Mouse (Mus musculus): Measurements from ENCODE around the gene Rtn1.

DNA sequence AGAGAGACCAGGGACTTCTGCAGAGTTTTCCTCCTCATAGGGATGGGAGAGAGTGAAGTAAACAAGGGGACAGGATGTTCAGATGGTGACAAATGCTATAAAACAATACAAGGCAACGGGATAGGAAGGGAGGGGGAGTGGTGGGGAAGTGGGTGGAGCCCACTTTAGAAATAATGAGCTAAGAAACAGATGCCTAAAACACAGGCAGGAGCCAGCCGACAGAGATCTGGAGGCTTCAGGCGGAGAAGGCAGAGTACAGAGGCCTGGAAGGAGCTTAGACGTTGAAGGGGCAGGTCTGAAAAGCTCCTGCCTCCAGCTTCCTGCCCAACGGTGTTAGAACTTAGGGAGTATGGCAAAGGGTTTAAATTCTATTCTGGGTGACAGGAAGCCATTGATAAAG is 195.3 kb downstream of the Rtn1 start:
- TF ChIP-seq POLR2A (IDR thresholded peaks at IDR 0.05; ENCODE audit: extremely low read depth, insufficient read depth, low read length) (no peak), CTCF (IDR thresholded peaks at IDR 0.05; ENCODE audit: low read depth, low read length) (no peak)

All from liver, adult 2 months (tissue).